Mouse (Mus musculus) spleen, adult 18-20 months (tissue): ENCODE measurements around the gene Gdpd5.

ENCODE experiments used
- DNase-seq, 2 experiments: peaks; one replicate each; pipeline ENCODE4 v3.0.0; 2022; ENCODE audit warnings: mixed read lengths in 2 of 2

The Gdpd5 gene

GRCm38 (mm10) chr7:99405386-99406155 lies 24.4 kb downstream of the Gdpd5 start:
- no peak for DNase-seq

GRCm38 (mm10) chr7:99407598-99407997 lies 26.4 kb downstream of the Gdpd5 start:
- no peak for DNase-seq

- no peak for DNase-seq
These were observed 28.4 kb downstream of the Gdpd5 start for GRCm38 (mm10) chr7:99409441-99410222.

GRCm38 (mm10) chr7:99410315-99410714 lies 29.1 kb downstream of the Gdpd5 start:
- no peak for DNase-seq

GRCm38 (mm10) chr7:99411047-99411779 lies 30.0 kb downstream of the Gdpd5 start:
- DNase-seq: no peak

GRCm38 (mm10) chr7:99415045-99415444 lies 33.8 kb downstream of the Gdpd5 start:
- DNase-seq: no peak

GRCm38 (mm10) chr7:99419311-99419710 lies 38.1 kb downstream of the Gdpd5 start:
- DNase-seq: no peak

- DNase-seq: no peak
These were observed 39.8 kb downstream of the Gdpd5 start for GRCm38 (mm10) chr7:99421006-99421405.

- no peak for DNase-seq
These were observed 43.4 kb downstream of the Gdpd5 start for GRCm38 (mm10) chr7:99424538-99425155.

- DNase-seq: no peak
These were observed 44.5 kb downstream of the Gdpd5 start for GRCm38 (mm10) chr7:99425706-99426105.

- DNase-seq: no peak
These were observed 45.8 kb downstream of the Gdpd5 start for GRCm38 (mm10) chr7:99427031-99427430.

GRCm38 (mm10) chr7:99427987-99428386 lies 46.8 kb downstream of the Gdpd5 start:
- no peak for DNase-seq

GRCm38 (mm10) chr7:99428836-99429235 lies 47.6 kb downstream of the Gdpd5 start:
- DNase-seq: no peak

- DNase-seq: no peak
These were observed 48.6 kb downstream of the Gdpd5 start for GRCm38 (mm10) chr7:99429786-99430185.

- no peak for DNase-seq
These were observed 49.0 kb downstream of the Gdpd5 start for GRCm38 (mm10) chr7:99430246-99430645.

GRCm38 (mm10) chr7:99432248-99432647 lies 51.0 kb downstream of the Gdpd5 start:
- no peak for DNase-seq

- no peak for DNase-seq
These were observed 51.6 kb downstream of the Gdpd5 start for GRCm38 (mm10) chr7:99432863-99433262.

- DNase-seq: peak in 1 of 2 experiments; percentile 38
These were observed 53.5 kb downstream of the Gdpd5 start for GRCm38 (mm10) chr7:99434672-99435250.

- DNase-seq: no peak
These were observed 55.3 kb downstream of the Gdpd5 start for GRCm38 (mm10) chr7:99436530-99436929.

GRCm38 (mm10) chr7:99438881-99439280 lies 57.7 kb downstream of the Gdpd5 start:
- DNase-seq: no peak

GRCm38 (mm10) chr7:99441534-99442072 lies 60.4 kb downstream of the Gdpd5 start:
- no peak for DNase-seq

GRCm38 (mm10) chr7:99443164-99443563 lies 62.0 kb downstream of the Gdpd5 start:
- no peak for DNase-seq
